Mouse (Mus musculus): ENCODE measurements around the gene 2610001J05Rik.

The 2610001J05Rik gene

DNA sequence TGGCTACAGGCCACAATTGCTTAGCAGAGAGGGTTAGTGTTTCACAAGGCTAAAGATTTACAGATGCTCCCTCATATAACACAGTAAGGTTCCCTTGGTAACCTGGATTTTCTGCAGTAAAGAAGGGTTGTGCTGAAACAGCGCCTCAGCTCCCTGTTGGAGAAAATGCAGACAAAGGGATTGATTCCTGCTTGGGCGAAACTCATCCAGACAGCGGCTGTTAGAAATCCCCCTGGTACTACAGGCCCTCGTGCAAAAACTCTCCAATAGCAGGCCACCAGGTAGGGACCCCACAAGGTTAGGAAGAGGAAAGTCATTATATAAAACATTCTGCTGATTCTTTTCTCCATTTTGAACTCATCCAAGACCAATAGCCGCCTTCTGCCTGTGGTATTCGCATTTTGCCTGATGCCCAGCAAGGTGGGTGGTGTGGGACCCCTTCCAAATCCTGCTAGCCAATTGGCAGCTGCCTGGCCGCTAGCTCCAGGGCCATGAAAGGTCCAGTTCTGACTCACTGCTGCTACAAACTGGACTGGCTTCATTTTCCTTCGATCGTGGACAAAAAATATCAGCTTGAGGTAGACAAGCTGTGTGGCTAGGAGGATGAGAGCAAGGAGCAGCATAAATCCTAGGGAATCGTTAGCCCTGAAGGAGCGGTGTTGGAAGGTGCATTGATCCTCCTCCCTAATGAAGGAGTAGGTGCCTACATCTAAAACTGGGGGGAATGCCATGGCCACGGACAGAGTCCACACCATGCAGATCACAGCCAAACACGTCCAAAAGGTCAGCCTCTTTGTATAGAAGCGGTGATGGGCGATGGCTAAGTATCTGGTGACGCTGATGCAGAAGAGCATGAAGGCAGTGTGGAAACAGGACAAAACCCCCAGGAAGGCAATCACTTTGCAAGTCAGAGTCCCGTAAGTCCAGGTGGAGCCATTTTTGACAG, 35.3 kb downstream of the 2610001J05Rik start:
- DNase-seq (ENCODE audit: extremely low read depth, low read depth, low spot score) = no peak

DNA sequence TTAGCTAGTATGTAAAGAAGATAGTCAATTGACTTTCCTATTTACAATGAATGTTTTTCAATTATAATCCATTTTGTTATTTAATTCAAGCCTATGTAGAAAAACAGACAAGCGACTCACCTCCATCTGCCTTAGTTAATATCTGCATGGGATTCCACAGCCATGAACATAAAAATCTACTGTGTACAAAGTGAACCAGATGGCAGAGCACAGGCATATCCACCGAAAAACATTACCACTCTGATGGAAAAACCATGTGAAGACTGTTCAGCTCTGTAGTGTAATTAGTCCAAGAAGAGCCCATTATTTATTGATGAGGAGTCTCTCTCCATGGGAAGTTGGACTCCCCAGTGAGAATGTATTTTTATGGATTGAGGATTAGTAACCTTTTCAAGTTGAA, 38.5 kb downstream of the 2610001J05Rik start:
- no peak for DNase-seq (ENCODE audit: extremely low read depth, low read depth, low spot score)

DNA sequence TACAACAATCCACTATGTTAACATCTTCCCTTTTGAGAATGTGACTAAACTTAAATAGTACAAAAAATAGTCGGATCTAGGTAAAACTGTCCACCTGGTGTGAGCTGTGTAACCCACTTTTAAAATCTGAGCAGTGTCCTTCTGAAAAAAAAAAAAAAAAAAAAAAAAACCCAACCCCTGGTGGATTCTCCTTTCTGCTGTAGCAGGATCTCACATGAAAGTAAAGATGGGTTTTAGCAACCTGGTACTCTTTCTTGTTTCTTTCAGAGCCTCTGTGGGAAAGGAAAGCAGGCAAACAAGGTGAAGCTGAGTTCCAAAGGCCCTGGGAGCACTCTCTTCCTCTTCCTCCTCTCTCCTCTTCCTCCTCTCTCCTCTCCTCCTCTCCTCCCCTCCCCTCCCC, 42.4 kb downstream of the 2610001J05Rik start:
- no peak for DNase-seq (ENCODE audit: extremely low read depth, low read depth, low spot score)
